Mouse (Mus musculus) heart, postnatal 25 days (tissue): ENCODE results near the gene Sftpa1. TPM values are rescaled to one million over a fixed set of nuclear protein-coding genes. Genes with fewer than 3 reads are reported as not detected.

ENCODE experiments used
- DNase-seq: peaks from one replicate; pipeline ENCODE4 v3.0.0; 2022; ENCODE audit warnings: low spot score
- intact Hi-C: fragments of 180-260 bp; cut with DNase I; formaldehyde crosslinking; loops from one replicate; pipeline ENCODE4 v1.15.1; 2025
- total RNA-seq, 2 experiments: library from RNA; stranded (reverse); gene quantifications; 2 replicates each; pipeline ENCODE4 v1.2.3; 2021

Gene Sftpa1
- under 1 TPM in 1 of 2 experiments, not detected in 1; 0.64 TPM for total RNA-seq

- DNase-seq: no peak
- intact Hi-C loops: loop anchor here (2.0 kb wide), 1 partner anchor 31 kb away; no protein-coding TSS in a partner anchor
Measured at GRCm38 (mm10) chr14:41131540-41131939, at the start of gene Sftpa1. TSS of gene Sftpa1 (plus strand) at chr14:41131782.

- intact Hi-C loops: no loop called here
- DNase-seq: no peak
Measured at GRCm38 (mm10) chr14:41082408-41082807, 49.2 kb upstream of the Sftpa1 start.

GRCm38 (mm10) chr14:41087509-41087908, 44.1 kb upstream of the Sftpa1 start:
- intact Hi-C loops: no loop called here

GRCm38 (mm10) chr14:41090777-41091176, 40.8 kb upstream of the Sftpa1 start:
- DNase-seq: no peak
- intact Hi-C loops: no loop called here

More at GRCm38 (mm10) chr14:41087509-41087908, 44.1 kb upstream of the Sftpa1 start:
- DNase-seq: no peak

DNA sequence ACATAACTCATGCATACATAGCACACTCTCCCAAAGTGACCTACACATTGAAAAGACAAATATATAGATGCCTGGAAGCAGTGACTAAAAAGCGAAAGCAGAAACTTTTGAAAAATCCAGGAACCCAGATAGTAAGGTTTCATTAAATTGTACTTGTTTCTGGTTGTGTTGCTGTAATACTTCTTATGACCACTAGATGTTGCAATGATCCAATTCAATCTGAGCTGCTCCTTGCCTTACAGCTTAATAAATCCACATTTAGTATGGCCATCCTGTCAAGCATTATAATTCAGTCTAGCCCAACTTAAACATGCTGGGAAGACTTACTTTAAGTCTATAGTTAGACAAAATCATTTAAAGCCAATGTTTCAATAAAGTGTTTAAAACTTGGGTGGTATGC, 37.5 kb upstream of the Sftpa1 start:
- no peak for DNase-seq
- intact Hi-C loops: loop anchor here (1.0 kb wide), 1 partner anchor 68 kb away; no protein-coding TSS in a partner anchor

DNA sequence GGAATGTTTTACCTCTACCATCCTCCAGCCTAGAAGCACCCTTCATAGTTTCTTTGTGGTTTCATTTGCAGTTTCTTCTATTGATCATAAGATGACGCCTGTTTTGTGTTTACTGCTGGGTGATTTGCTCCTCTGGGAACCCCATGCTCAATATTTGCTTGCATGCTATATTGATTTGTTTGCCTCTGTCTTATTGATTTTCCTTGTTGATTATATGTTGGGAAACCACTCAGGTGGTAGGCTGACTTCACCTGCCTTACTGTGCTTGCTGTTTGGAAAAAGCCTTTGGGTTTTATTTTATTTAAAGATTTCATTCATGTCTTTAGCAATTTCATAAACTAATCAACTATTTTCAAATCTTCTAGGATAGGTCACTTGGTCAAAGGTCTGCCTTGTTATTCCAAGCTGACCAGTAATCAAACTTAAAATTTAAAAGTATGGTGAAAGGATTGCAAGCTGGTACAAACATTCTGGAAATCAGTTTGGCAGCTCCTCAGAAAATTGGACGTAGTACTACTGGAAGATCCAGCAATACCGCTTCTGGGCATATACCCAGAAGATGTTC, 35.2 kb upstream of the Sftpa1 start:
- intact Hi-C loops: no loop called here
- no peak for DNase-seq

DNA sequence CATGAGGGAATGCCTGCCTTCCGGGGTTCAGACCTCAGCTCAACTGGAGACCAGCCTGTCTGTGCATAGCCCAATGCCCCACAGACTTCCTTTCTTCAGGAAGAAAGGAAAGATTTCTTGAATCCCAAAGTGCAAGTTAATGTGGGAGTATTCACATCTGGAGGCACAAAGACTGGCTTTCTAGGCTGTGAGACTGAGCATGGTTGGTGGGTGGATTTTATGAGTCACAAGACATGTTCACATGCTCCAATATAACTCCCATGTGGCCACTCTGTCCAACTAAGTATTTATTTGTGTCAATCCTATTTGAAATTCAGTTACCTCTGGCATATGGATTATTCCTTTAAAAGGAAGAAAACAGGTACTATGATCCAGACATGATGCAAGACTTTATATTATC, 32.9 kb upstream of the Sftpa1 start:
- DNase-seq: no peak
- intact Hi-C loops: no loop called here

DNA sequence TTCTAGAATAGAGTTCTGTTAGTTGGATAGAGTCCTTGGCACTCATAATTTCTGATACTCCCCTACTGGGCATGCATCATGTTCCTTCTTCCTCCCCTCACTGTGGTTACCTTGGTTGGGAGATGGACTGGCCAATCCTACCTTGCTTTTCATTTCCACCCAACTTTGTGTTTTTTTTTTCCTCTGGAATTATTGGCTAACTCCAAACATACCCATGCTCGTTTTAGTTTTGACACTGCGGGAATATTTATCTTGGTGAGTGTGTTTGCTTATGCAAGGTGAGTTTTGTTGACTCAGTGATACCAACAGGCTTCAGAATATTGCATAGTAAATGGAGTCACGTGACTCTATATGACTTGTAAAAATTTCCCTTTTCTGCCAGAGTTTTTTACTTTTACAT, 30.9 kb upstream of the Sftpa1 start:
- intact Hi-C loops: no loop called here
- DNase-seq: no peak

DNA sequence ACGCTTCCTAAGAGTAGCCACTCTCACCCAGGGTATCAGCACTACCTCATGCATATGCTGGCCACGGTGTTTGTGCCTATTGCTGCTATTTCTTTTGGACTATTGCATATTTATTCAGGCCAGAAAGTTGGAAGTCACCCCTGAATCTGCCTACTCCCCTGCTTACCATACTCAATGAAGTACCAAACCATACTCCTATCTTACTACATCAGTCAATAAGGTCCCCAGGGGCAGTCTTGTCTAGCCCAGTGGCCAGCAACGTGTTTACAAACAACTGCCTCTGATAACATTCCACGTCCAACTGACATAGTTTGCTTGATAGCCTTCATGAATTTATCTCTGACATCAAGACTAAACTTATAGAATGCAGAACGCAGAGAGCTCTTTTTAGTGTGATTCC, 30.3 kb upstream of the Sftpa1 start:
- DNase-seq: no peak
- intact Hi-C loops: no loop called here

DNA sequence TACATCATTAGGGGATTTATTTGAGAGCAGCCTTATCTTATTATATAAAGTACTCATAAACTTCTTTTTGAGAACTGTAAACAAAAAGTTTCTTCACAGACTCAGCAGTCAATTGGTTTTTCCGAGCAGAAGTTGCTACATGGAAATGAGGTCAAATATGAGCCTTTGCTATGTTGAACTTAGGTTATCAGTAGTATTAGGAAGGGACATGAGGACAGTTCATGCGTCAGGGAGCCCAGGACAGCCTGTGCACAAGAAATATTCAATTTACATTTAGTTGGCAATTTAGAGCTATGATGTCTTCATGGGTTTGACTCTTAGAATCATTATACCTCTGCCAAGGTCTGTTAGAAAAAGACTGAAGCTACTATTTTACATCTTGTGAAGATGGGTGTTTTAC, 29.3 kb upstream of the Sftpa1 start:
- DNase-seq: no peak
- intact Hi-C loops: no loop called here

GRCm38 (mm10) chr14:41104853-41105444, 26.6 kb upstream of the Sftpa1 start, which contains the start of gene Mat1a:
TSS of gene Mat1a (plus strand) at chr14:41105035.
- intact Hi-C loops: no loop called here
- DNase-seq: no peak

GRCm38 (mm10) chr14:41111031-41111668, 20.4 kb upstream of the Sftpa1 start:
- DNase-seq: no peak
- intact Hi-C loops: no loop called here

- intact Hi-C loops: no loop called here
- no peak for DNase-seq
Measured at GRCm38 (mm10) chr14:41112944-41113343, 18.6 kb upstream of the Sftpa1 start.

DNA sequence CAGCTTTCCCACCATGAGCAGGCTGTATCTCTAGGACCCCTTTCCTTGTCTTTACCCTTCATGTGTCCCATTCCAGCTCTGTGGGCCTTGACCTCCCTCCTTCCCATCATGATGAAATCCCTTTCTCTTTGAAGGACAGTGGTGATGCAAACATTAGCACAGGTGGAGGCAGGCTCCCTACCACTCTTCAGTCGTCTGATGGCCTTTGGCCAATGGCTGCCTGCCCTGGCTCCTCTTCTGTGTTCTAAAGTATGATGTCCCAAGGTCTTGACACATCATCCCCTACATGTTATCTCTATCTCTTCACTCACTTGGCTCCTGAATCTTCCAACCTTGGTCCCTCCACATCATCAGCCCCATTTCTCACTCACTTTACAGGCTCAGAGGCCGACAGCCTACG, 15.3 kb upstream of the Sftpa1 start:
- DNase-seq: no peak
- intact Hi-C loops: no loop called here

- intact Hi-C loops: no loop called here
- no peak for DNase-seq
Measured at GRCm38 (mm10) chr14:41124683-41125082, 6.9 kb upstream of the Sftpa1 start.

DNA sequence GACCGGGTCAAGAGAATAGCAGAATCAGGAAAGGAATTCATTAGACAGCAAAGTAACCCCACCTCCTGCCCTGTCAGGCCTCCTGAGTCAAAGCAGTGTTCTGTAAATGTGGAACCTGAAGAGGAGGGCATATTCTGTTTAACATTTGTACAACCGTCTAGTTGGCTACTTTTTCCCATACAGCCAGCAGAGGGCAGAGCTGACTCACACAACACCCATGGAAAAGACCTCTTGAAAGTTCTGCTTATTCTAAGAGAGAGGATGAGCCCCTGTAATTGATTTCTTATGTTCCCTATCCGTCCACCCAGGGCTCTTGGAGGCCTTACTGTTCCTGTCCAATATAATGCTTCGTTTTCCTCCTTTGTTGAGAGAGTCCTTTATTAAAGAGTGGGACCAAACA, 3.6 kb upstream of the Sftpa1 start:
- no peak for DNase-seq
- intact Hi-C loops: no loop called here

GRCm38 (mm10) chr14:41137006-41137405, 5.4 kb downstream of the Sftpa1 start:
- intact Hi-C loops: no loop called here
- DNase-seq: no peak

GRCm38 (mm10) chr14:41140686-41141085, 9.1 kb downstream of the Sftpa1 start:
- intact Hi-C loops: no loop called here
- DNase-seq: no peak

DNA sequence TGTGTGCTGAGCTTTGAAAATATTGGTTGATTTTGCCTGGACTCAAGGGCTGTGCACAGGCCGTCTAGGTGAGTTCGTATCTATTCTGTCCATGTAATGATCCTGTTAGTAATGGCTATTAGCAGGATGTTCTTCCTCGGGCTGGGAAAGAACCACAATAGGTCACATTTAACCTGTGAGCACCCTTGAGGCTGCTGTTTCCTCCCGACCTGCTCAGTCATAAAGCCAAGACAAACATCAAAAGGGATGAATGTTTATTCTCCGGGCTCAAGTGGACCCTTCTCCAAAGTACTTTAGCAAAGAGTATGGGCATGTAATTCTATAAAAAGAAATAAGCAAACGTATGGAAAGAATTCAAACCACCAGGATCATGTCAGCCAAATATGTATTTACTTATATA, 14.5 kb downstream of the Sftpa1 start:
- no peak for DNase-seq
- intact Hi-C loops: no loop called here

DNA sequence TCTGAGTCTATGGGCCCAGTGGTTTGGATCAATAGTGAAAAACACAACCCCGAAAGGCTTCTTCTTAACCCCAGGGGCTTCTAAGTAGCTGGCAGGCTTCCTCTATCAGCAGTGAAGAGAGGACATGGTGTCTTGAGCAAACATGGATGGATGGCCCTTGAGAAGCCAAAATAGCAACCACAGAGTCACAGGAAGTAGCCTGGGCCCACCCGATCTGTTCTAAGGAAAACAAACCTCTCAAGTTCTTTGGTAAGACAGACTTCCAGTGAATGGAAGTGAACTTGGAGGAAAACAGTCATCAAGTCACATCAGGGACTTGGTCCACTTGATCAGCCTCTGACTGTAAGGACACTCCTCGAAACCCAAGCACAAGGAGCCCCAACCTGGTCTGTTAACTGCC, 15.3 kb downstream of the Sftpa1 start:
- no peak for DNase-seq
- intact Hi-C loops: no loop called here

GRCm38 (mm10) chr14:41147356-41147755, 15.8 kb downstream of the Sftpa1 start:
- no peak for DNase-seq
- intact Hi-C loops: no loop called here
